Mouse (Mus musculus) embryonic stem cell, embryonic (primary cell): ENCODE data around the gene Ttyh2.

Experiments
- CTCF ChIA-PET, 4 experiments: fragments of 300-600 bp in 2 of 4; fragments of 350-600 bp in 2 of 4; sonication (Branson Sonifier 250); formaldehyde crosslinking; loops; one replicate each; lab custom pipeline; 2022; ENCODE audit warnings: inconsistent platforms in 2 of 4; lab: Charles Lee
- POLR2A ChIA-PET, 4 experiments: fragments of 300-600 bp in 2 of 4; fragments of 350-600 bp in 2 of 4; sonication (Branson Sonifier 250); formaldehyde crosslinking; loops; one replicate each; lab custom pipeline; 2022; ENCODE audit warnings: antibody characterized with exemption in 4 of 4, inconsistent platforms in 1 of 4; lab: Charles Lee

Ttyh2 gene

DNA sequence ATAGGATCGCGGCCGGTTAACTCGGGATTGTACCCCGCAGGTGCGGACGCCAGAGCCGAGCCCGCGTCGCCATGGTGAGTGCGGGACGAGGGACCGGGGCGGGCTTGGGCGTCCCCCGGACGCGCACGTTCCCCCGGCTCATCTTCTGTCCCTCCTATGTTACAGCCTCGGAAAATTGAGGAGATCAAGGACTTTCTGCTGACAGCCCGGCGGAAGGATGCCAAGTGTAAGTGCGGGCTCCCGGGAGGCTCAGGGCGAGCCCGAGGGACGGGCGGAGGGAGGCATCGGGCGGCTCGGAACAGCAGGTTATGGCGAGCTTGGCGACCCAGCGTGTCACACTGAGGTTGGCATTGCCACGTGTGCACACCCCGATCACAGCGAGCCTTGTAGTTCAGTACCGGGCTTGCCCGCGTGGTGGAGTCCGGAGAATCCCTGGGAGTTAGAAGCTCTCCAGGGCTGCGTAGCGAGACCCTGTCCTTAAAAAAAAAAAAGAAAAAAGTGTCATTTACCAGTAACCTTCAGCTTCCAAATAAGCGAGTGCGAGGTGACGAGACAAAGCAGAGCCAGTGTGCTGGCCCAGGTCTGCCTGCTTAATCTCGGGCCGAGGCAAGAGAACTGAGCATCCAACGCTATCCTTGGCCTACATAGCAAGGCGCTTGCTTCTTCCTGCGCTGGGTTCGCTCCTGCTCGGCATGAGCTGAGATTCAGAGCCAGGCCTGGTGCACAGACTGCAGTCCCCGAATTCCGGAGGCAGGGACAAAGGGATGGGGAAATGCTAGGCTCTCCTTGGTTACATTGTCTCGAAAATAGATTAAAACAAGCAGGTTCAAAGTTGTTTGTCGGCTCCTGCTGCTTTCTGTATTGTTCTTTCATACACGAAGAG, 6.2 kb upstream of the Ttyh2 start:
- CTCF ChIA-PET: interaction anchor here (0.5 to 2.5 kb wide), 35 partner anchors 8 to 1582 kb away, joined by 3 to 20 read pairs (median 4); partner anchors contain the start of genes Cdc42ep4 (in 1 of the 4) and Dnaic2 (in 1 of the 4)
- POLR2A ChIA-PET: interaction anchor here (0.5 to 10.4 kb wide), 86 partner anchors 8 to 1356 kb away, joined by 3 to 215 read pairs (median 3); partner anchors contain the start of genes Dnaic2 (in 2 of the 4), Cdc42ep4 (in 1 of the 4) and Cpsf4l (in 1 of the 4)

DNA sequence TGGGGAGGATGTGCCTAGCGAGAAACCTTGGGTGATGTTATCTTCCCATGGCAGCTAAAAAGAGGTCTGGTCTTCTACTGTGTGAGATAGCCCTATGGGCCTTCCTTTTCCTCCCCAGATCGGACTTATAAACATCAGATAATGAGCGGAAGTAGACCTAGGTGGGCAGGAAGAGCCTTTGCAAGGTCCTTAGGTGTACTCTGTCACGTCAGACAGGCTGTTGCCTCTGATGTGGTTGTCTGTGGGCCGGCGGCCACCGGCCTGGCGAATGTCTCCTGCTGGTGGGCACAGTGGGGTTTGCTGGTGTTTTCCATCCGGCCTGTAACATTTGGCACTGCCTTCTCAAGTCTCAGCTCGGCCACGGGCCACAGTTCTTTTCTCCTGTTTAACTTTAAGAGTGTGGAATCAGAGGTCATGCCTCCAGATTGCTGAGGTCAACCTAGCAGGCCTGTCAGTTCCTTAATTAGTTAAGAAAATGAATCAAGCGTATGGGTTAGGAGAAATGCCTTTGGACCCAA, 5.5 kb upstream of the Ttyh2 start:
- CTCF ChIA-PET: interaction anchor here in 1 of 4 experiments (0.5 to 1.1 kb wide), 3 partner anchors 14 to 60 kb away, joined by 3 to 5 read pairs (median 4); no protein-coding TSS in a partner anchor
- POLR2A ChIA-PET: interaction anchor here (0.5 to 10.4 kb wide), 52 partner anchors 11 to 917 kb away, joined by 3 to 215 read pairs (median 3); partner anchors contain the start of genes Dnaic2 (in 2 of the 4) and Cdc42ep4 (in 1 of the 4)

GRCm38 (mm10) chr11:114671147-114671546, 4.1 kb upstream of the Ttyh2 start:
- ChIA-PET POLR2A (interaction anchor here (0.6 to 10.4 kb wide), 15 partner anchors 11 to 100 kb away, joined by 3 to 215 read pairs (median 19); partner anchors contain the start of gene Dnaic2 (in 1 of the 4)), CTCF (no interaction called here)

DNA sequence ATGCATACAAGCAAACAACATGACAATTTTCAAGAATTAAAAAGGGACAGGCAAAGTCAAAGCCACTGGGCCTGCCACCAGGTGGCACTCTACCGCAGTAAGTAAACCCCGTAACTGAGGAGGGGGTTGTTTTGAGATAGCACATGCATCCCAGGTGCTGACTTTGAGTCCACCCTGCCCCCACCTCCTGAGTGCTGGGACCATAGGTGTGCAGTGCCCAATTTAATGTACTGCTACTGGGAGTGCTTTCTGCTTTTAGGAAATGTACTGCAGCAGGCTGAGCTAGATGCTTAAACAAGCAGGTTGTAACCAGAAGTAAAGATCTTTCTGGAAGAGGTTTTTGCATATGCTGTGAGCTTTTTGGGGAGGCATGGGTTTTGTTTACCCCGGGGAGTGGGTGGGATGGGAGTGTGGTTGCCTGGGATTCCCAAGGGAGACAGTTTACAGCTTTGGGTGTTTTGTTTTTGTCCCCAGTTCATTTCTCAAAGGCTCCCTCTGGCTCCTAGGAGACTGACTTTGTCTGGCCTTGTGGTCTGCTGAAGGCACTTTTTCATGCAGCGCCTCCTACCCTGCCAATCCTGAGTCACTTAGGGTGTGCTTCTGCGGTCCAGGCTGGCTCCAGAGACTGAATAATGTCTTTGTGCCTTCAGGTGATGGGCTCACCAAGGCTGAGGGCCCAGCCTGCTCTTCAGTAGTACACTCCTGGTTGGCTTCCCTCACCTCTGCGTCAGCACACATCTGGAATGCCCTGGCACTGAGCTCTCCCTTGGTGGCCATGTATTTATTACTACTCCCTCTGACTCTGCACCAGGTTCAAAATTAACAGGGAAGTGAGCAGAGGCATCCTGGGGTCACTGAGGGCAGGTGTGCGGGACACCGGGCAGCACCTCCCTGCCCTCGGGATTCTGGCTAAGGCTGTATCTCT, 2.2 kb upstream of the Ttyh2 start:
- ChIA-PET CTCF (interaction anchor here in 3 of 4 experiments (0.5 to 1.8 kb wide), 14 partner anchors 11 to 194 kb away, joined by 3 to 10 read pairs (median 4); partner anchors contain the start of gene Dnaic2 (in 1 of the 3)), POLR2A (interaction anchor here (0.5 to 10.4 kb wide), 63 partner anchors 8 to 593 kb away, joined by 3 to 215 read pairs (median 4); partner anchors contain the start of genes Btbd17 (in 1 of the 4) and Dnaic2 (in 1 of the 4))

DNA sequence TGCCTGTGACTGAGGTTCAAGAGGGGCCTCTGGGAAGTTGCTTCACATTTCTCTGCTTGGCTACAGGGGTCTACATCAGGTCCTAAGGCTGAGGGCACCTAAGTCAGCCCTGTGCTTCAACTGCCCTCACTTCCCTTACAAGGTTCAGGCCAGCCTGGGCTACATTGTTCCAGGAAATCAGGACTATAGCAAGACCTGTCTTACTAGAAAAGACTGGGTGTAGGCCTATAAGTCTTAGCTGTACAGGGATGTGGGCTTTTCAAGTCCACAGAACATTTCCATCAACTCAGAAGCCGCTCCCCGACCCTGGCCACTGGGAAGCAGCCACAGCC, 1.5 kb upstream of the Ttyh2 start:
- ChIA-PET CTCF (interaction anchor here in 3 of 4 experiments (0.8 to 1.5 kb wide), 5 partner anchors 10 to 75 kb away, joined by 3 to 7 read pairs (median 4); partner anchors contain the start of gene Dnaic2 (in 1 of the 3)), POLR2A (interaction anchor here (0.6 to 10.4 kb wide), 38 partner anchors 9 to 195 kb away, joined by 3 to 215 read pairs (median 6); partner anchors contain the start of genes Btbd17 (in 1 of the 4) and Dnaic2 (in 1 of the 4))

GRCm38 (mm10) chr11:114674180-114674579, 1.1 kb upstream of the Ttyh2 start:
- ChIA-PET CTCF (interaction anchor here in 1 of 4 experiments (0.6 to 1.5 kb wide), 3 partner anchors 19 to 75 kb away, joined by 3 to 4 read pairs (median 4); no protein-coding TSS in a partner anchor), POLR2A (interaction anchor here (0.6 to 10.4 kb wide), 24 partner anchors 8 to 156 kb away, joined by 3 to 215 read pairs (median 9); partner anchors contain the start of gene Dnaic2 (in 1 of the 4))

GRCm38 (mm10) chr11:114674796-114675195, 435 bp upstream of the Ttyh2 start:
- CTCF ChIA-PET: interaction anchor here in 2 of 4 experiments (0.6 to 1.5 kb wide), 3 partner anchors 9 to 51 kb away, joined by 3 to 4 read pairs (median 3); no protein-coding TSS in a partner anchor
- POLR2A ChIA-PET: interaction anchor here (0.5 to 10.4 kb wide), 20 partner anchors 8 to 1262 kb away, joined by 3 to 215 read pairs (median 8); partner anchors contain the start of gene Dnaic2 (in 1 of the 4)

DNA sequence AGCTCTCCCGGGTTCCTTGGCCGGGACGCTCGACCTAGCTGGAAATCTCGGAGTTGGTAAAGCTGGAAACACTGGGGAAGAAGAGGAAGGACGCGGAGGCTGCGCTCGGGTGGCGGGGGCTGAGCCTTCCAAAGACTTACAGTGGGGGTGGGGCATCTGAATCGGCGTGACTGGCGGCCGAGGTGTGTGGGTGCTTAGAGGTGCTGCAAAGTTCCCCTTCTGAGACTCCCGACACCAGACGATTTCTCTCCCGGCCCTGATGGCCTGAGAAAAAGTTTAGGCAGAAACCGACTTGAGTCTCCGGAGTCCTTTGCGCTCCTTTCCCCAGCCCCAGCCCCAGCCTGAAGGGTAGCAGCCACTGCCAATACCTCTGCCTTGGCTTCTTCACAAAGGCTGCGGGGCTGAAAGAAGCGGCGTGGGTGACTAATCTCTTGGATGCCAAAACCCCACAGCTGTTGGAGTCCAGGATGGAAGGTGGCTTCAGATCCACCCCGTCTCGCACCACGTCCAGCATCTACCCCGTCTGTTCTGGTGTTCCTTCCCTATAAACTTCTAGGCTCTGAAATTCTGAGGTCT, 683 bp downstream of the Ttyh2 start:
- POLR2A ChIA-PET: interaction anchor here in 3 of 4 experiments (0.5 to 10.4 kb wide), 13 partner anchors 7 to 188 kb away, joined by 3 to 215 read pairs (median 8); partner anchors contain the start of gene Rpl38 (in 1 of the 3)
- CTCF ChIA-PET: interaction anchor here in 2 of 4 experiments (1.0 kb wide), 2 partner anchors 8 to 12 kb away, joined by 3 read pairs; no protein-coding TSS in a partner anchor

DNA sequence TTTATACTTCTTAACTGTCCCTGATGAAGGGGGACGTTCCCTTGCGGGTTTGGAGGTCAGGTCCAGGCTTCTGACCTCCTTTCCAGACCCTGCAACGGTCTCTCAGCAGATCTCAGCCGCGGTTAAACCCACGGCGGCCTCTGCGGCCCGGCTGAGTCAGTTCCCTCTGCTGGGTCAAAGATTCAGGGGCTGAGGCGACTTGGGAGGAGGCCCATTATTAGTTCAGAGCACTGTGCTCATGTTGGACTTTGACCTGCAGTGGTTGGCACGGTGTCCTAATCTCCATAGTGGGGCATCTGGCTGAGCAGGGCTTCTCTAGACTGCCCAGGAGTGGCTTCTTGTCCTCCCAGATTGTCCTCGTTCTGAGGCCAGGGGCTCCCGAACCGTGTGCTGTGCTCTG, 1.2 kb downstream of the Ttyh2 start:
- ChIA-PET POLR2A (interaction anchor here in 3 of 4 experiments (0.6 to 12.2 kb wide), 13 partner anchors 5 to 188 kb away, joined by 3 to 215 read pairs (median 13); partner anchors contain the start of genes Rpl38 (in 2 of the 3) and Ttyh2 (in 1 of the 3)), CTCF (interaction anchor here in 1 of 4 experiments (1.0 kb wide), 1 partner anchor 11 kb away, joined by 3 read pairs; no protein-coding TSS in a partner anchor)

DNA sequence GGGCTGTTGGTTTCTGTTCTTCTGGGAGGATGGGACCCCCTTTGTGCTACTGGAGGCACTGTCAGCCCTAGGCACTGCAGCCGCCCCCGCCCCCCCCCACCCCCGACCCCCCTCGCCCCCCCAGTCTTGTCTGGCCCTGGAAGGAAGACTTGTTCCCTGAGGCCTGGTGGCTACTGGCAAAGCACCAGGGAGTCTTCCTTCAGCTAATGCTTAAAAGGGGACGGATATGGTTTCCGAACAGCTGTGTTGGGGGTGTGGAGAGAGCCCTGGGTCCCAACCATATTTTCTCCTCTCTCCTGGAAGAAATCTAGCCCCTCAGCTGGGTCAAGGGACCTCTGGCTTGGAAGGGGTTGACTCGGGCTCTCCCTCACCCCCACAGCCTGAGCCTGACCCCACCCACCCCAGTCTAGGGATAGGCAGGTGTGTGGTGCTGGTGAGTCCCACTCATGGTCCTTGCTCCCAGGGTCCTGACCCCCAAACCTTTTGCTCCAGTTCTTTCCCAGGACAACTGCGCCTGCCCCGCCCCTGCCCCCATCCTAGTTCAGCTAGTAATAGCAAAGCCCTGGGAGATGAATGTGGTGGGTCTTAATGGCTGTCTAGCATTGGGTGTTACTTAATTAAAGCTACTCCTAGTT, 1.8 kb downstream of the Ttyh2 start:
- POLR2A ChIA-PET: interaction anchor here in 3 of 4 experiments (0.6 to 12.2 kb wide), 9 partner anchors 5 to 46 kb away, joined by 3 to 215 read pairs (median 13); partner anchors contain the start of genes Rpl38 (in 2 of the 3) and Ttyh2 (in 1 of the 3)
- CTCF ChIA-PET: interaction anchor here in 2 of 4 experiments (0.6 to 1.0 kb wide), 4 partner anchors 9 to 106 kb away, joined by 3 read pairs; partner anchors contain the start of gene Rpl38 (in 1 of the 2)

DNA sequence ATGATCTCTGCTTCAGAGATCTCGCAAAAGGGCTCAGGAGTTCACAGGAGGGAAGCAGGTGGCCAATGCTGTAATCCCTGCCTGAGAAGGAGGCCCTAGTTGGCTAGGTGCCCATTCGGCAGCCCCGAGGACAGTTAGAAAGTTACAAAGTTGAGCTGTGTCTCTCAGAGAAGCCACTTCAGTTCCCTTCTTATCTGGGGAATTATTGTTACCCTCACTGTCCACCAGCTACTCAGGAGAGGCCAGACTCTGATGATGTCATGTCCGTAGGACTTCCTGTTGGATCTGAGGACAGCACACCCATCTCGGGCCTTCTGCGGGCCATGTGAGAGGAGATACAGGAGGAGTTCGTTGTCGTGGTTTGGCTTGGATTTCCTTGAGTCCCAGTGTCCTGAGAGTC, 4.4 kb downstream of the Ttyh2 start:
- POLR2A ChIA-PET: interaction anchor here in 3 of 4 experiments (0.7 to 12.2 kb wide), 7 partner anchors 8 to 122 kb away, joined by 3 to 215 read pairs (median 3); partner anchors contain the start of genes Rpl38 (in 1 of the 3) and Ttyh2 (in 1 of the 3)

DNA sequence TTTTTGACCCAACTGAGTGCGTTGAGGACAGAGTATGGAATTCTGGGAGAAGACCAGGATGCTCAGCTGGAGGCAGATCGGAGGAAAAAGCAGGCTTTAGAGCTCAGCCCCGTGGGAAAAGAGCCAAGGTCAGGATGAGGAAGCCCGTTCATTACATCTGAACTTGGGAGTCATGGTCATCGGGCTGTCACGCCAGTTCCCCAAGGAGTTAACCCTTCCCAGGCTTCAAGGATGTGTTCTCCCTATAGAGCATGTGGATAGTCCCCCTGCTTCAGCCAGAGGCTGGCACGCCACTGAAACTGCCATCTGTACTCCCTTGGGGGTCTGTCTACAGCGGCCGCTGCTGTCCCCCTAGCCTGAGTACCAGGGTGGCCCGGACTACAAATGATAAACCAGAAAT, 5.1 kb downstream of the Ttyh2 start:
- ChIA-PET CTCF (interaction anchor here in 2 of 4 experiments (0.6 to 1.3 kb wide), 2 partner anchors 12 to 43 kb away, joined by 3 to 13 read pairs; partner anchors contain the start of gene Rpl38 (in 1 of the 2)), POLR2A (interaction anchor here in 3 of 4 experiments (0.8 to 12.2 kb wide), 8 partner anchors 8 to 121 kb away, joined by 3 to 215 read pairs (median 4); partner anchors contain the start of genes Rpl38 (in 1 of the 3) and Ttyh2 (in 1 of the 3))

More for the DNA sequence above, 4.4 kb downstream of the Ttyh2 start:
- CTCF ChIA-PET: no interaction called here

- CTCF ChIA-PET: interaction anchor here in 2 of 4 experiments (0.6 to 1.3 kb wide), 3 partner anchors 13 to 416 kb away, joined by 3 to 13 read pairs (median 11); partner anchors contain the start of gene Rpl38 (in 1 of the 2)
Observed at GRCm38 (mm10) chr11:114681054-114681453, 5.8 kb downstream of the Ttyh2 start.

GRCm38 (mm10) chr11:114682321-114682900, 7.2 kb downstream of the Ttyh2 start:
- CTCF ChIA-PET: interaction anchor here in 1 of 4 experiments (1.0 to 2.6 kb wide), 2 partner anchors 14 to 231 kb away, joined by 3 to 12 read pairs; partner anchors contain the start of gene Rpl38

More at GRCm38 (mm10) chr11:114681054-114681453, 5.8 kb downstream of the Ttyh2 start:
- POLR2A ChIA-PET: interaction anchor here in 3 of 4 experiments (0.7 to 12.2 kb wide), 10 partner anchors 8 to 40 kb away, joined by 3 to 215 read pairs (median 4); partner anchors contain the start of genes Rpl38 (in 1 of the 3) and Ttyh2 (in 1 of the 3)

More at GRCm38 (mm10) chr11:114682321-114682900, 7.2 kb downstream of the Ttyh2 start:
- POLR2A ChIA-PET: interaction anchor here (1.5 to 12.2 kb wide), 14 partner anchors 8 to 45 kb away, joined by 3 to 215 read pairs (median 24); partner anchors contain the start of genes Rpl38 (in 3 of the 4), Ttyh2 (in 3 of the 4) and Dnaic2 (in 1 of the 4)
